Comparison of ENCODE assay signal across 15 mouse cellular contexts in the genomic region with DNA sequence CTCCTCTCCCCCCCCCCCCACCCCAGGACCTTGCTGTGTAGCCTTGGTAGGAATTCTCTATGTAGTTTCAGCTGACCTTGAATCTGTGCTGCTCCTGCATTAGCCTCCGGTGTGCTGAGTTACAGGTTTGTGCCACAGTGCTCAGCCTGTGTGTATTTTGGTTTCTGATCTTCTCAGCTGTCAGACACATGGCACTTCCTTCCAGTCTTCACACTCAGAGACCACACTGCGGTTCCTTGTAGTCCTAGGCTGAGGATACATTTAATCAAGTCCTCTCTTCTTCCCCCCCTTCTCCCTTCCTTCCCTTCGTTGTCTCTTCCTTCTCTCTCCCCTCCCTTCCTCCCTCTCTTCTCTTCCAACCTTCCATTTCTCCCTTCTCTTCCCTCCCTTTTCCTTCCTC.
"Had no signal": no experiment of that assay in that cellular context is flagged by ENCODE, and none has a peak within 500 bp of the region (broad histone marks: within the 10 kb centered on the region; RNA-seq: fewer than 3 reads in every experiment).

No protein-coding gene starts in this region.

- DNase-seq: liver, postnatal 0 days; lung, adult 2 months; lung, postnatal 14 days; lung, postnatal 36 days; retina, postnatal 1 day; right cerebral cortex, adult 18-20 months; right cerebral cortex, postnatal 25 days; right cerebral cortex, postnatal 4 days; spleen, adult 18-20 months; thymus, adult 18-20 months; thymus, postnatal 14 days; thymus, postnatal 36 days had no signal

- ATAC-seq: liver, postnatal 0 days; lung, postnatal 0 days; midbrain, embryonic 13.5 days; midbrain, embryonic 15.5 days had no signal
